Mouse (Mus musculus) midbrain, embryonic 10.5 days (tissue): ENCODE results near the gene Grem1. TPM values are rescaled to one million over a fixed set of nuclear protein-coding genes. Genes with fewer than 3 reads are reported as not detected.

Source experiments
- DNase-seq: peaks from one replicate; pipeline ENCODE4 v3.0.0-alpha.2; 2017; ENCODE audit warnings: low spot score
- H3K27ac ChIP-seq: fragments of 300-500 bp; sonication (generic); replicated peaks from 2 replicates; pipeline ENCODE4 v1.5.1; 2016; ENCODE audit warnings: mild to moderate bottlenecking
- H3K27me3 ChIP-seq: fragments of 300-500 bp; sonication (generic); 2 replicates; pipeline ENCODE4 v1.6.1; 2016; ENCODE audit warnings: low read depth, mild to moderate bottlenecking; ENCODE audit not compliant: poor library complexity, severe bottlenecking
- H3K36me3 ChIP-seq: fragments of 300-500 bp; sonication (generic); 2 replicates; pipeline ENCODE4 v1.6.1; 2016; ENCODE audit warnings: mild to moderate bottlenecking, moderate library complexity
- H3K4me1 ChIP-seq: fragments of 300-500 bp; sonication (generic); 2 replicates; pipeline ENCODE4 v1.6.1; 2016
- H3K4me3 ChIP-seq: fragments of 300-500 bp; sonication (generic); 2 replicates; pipeline ENCODE4 v1.5.1; 2016; ENCODE audit warnings: mild to moderate bottlenecking, moderate library complexity
- H3K9me3 ChIP-seq: fragments of 300-500 bp; sonication (generic); replicated peaks from 2 replicates; pipeline ENCODE4 v1.6.1; 2016; ENCODE audit warnings: mild to moderate bottlenecking
- WGBS: fragments of 180-500 bp; shearing (Covaris S2); methylation state at CpG from one replicate; pipeline ENCODE4 v1.1.7; 2016; 5-methylcytosine and 5-hydroxymethylcytosine counted together
- polyA plus RNA-seq: library from polyadenylated mRNA; unstranded; fragments of >200 nt; fragmentation: Nextera tagmentation; extraction: Ambion mirVana; gene quantifications from 2 replicates; pipeline ENCODE4 v1.2.1, GENCODE M21; 2016

Grem1 gene
- polyA plus RNA-seq, 1 experiment from 2014 or later = 0.30 TPM

- 95% methylated on average over 9 of the region's 9 CpGs for WGBS
- no peak for DNase-seq
- Histone ChIP-seq H3K36me3 (no peaks in the 10 kb centered on the region), H3K4me3 (no peak overlapping the region), H3K4me1 (no peaks in the 10 kb centered on the region), H3K9me3 (no peaks in the 10 kb centered on the region), H3K27me3 (peaks cover 9% of the 10 kb centered on the region), H3K27ac (no peak overlapping the region)
Observed at GRCm38 (mm10) chr2:113749309-113749708, 9.1 kb downstream of the Grem1 start.

DNA sequence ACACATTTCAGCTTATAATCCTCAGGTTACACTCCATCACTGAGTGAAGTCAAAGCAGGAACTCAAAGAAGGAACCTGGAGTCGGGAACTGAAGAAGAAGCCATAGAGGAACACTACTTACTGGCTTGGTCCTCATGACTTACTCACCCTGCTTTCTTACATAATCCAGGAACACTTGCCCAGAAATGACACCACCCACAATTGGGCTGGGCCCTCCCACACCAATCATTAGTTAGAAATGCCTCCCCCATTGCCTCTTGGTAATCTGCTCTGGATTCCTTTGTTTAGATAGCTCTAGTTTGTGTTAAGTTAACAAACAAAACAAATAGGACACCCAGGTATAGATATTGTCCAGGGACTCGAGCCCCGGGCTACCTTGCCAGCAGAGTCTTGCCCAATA lies 29.9 kb downstream of the Grem1 start:
- Histone ChIP-seq H3K9me3 (no peaks in the 10 kb centered on the region), H3K27ac (no peak overlapping the region), H3K27me3 (no peaks in the 10 kb centered on the region), H3K4me1 (0 out of 2 replicates have a peak, but pooled peaks cover 6% of the 10 kb centered on the region), H3K4me3 (no peak overlapping the region), H3K36me3 (no peaks in the 10 kb centered on the region)
- no peak for DNase-seq
- WGBS = 94% methylated on average over 3 of the region's 3 CpGs

DNA sequence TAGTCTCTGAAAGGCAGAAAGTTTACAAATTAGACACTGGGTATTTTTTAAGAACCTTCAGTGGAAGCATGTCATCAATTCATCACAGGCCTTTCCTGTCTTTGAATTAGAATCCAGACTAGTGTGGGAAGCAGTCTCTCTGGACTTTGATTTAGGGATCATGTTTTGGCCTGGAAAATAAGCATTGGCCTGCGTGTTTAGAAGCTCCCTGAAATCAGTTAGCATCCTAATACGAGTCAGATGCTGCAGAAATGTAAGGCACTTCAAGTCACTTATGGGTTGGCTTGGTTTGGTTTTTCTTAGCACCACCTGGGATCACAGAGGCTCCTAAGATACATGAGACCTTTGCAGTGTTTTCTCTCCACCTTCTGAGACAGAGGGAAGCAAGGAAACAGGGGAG lies 43.6 kb downstream of the Grem1 start:
- H3K9me3 ChIP-seq = no peaks in the 10 kb centered on the region
- DNase-seq = no peak
- no peaks in the 10 kb centered on the region for H3K4me1 ChIP-seq
- no peaks in the 10 kb centered on the region for H3K36me3 ChIP-seq
- WGBS = 72% methylated on average over 2 of the region's 2 CpGs
- H3K4me3 ChIP-seq = no peak overlapping the region
- no peak overlapping the region for H3K27ac ChIP-seq
- no peaks in the 10 kb centered on the region for H3K27me3 ChIP-seq

DNA sequence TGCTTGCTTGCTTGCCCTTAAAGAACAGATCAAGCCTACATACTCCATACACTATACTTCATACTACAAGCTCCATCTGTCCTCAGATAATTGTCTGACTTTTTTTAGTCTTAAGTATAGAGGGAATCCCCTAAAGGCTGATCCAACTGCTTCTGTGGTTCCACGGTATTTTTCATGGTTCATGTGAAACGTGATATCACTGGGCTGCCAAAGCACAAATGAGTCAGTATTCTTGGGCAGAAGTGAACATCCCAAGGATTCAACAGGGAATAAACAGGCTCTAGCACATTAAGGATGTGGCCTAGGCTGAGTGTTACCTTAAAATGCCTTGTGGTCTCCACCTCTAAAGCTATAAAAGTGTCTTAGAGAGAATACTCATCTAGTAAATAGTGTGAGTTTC lies 45.0 kb downstream of the Grem1 start:
- H3K27ac ChIP-seq = no peak overlapping the region
- no peaks in the 10 kb centered on the region for H3K4me1 ChIP-seq
- no peak for DNase-seq
- H3K27me3 ChIP-seq = no peaks in the 10 kb centered on the region
- no peak overlapping the region for H3K4me3 ChIP-seq
- 76% methylated on average over 2 of the region's 2 CpGs for WGBS
- H3K36me3 ChIP-seq = no peaks in the 10 kb centered on the region
- no peaks in the 10 kb centered on the region for H3K9me3 ChIP-seq

DNA sequence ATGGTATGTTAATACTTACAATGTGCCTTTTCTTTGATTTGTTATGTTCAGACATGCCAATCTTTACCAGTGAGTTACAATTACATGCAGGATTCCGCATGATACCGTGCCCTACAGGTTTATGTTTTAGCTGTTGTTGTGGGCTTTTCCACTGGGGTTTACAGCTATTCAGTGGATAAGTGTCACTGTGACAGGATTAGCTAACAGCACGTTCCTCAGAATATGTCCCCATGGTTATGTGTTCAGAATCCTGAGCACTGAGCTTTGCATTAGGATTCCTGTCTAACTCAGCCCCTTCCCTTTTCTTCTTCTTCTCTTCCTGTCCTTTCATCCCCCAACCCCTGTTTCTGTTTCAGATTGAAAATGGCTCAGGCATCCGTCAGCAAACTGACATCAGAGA lies 50.9 kb downstream of the Grem1 start:
- WGBS = 72% methylated on average over 4 of the region's 4 CpGs
- no peak for DNase-seq

DNA sequence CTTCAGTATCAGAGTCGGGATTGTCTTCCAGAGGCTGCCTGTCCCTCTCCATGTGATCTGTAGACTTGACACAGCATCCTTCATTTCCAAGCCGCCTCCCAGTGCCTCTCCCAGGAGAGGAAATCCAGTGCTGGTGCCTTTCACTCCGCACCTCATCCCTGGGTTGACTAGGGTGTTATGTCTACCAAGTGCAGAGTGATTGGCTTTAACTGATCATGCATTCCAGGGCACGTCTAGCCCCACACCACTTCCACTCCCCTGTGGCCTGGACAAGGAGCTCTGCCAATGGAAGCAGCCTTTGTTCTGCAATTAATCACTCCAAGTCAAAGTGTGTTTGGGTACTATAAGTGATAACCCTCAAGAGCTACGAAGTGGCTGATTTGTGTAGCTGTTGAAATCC lies 56.9 kb downstream of the Grem1 start:
- no peak for DNase-seq
- Histone ChIP-seq H3K36me3 (no peaks in the 10 kb centered on the region), H3K27ac (no peak overlapping the region), H3K27me3 (no peaks in the 10 kb centered on the region), H3K9me3 (no peaks in the 10 kb centered on the region), H3K4me1 (no peaks in the 10 kb centered on the region), H3K4me3 (no peak overlapping the region)
- 83% methylated on average over 5 of the region's 5 CpGs for WGBS

More for the DNA sequence above, 50.9 kb downstream of the Grem1 start:
- Histone ChIP-seq H3K36me3 (no peaks in the 10 kb centered on the region), H3K27me3 (no peaks in the 10 kb centered on the region), H3K27ac (no peak overlapping the region), H3K9me3 (no peaks in the 10 kb centered on the region), H3K4me3 (no peak overlapping the region), H3K4me1 (peaks cover 4% of the 10 kb centered on the region; the same call in 1 of the 2 replicates)

DNA sequence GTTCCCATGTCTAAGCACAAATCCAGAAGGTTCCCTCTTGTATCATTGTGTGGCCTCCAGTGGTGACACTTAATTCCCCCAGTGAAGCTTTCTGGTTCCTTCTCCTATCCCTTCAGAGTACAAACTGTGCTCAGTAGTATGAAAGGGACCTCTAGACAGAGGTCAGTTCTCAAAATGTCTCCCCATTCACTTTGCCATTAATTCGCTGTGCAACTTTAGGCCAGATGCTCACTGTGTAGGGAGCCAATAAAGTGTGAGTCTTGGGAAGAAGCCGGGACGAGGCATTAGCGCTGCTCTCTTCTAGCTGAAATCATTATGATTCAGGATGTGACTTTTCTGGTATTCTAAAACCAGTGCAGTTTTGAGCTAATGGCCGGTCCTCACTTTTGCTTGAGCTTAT lies 61.8 kb downstream of the Grem1 start:
- Histone ChIP-seq H3K36me3 (no peaks in the 10 kb centered on the region), H3K9me3 (no peaks in the 10 kb centered on the region), H3K4me1 (no peaks in the 10 kb centered on the region), H3K4me3 (no peak overlapping the region), H3K27me3 (no peaks in the 10 kb centered on the region), H3K27ac (no peak overlapping the region)
- 92% methylated on average over 5 of the region's 5 CpGs for WGBS
- no peak for DNase-seq

- H3K9me3 ChIP-seq = no peaks in the 10 kb centered on the region
- no peak for DNase-seq
- H3K36me3 ChIP-seq = no peaks in the 10 kb centered on the region
- no peak overlapping the region for H3K4me3 ChIP-seq
- H3K4me1 ChIP-seq = no peaks in the 10 kb centered on the region
- 87% methylated on average over 3 of the region's 3 CpGs for WGBS
- no peak overlapping the region for H3K27ac ChIP-seq
- no peaks in the 10 kb centered on the region for H3K27me3 ChIP-seq
Observed at GRCm38 (mm10) chr2:113696222-113696621, 62.2 kb downstream of the Grem1 start.

Other genes starting within 250 kb of the Grem1 start
- 21.5 and 37.9 TPM in 2 replicates for gene Scg5, start 70.5 kb upstream of the Grem1 start, polyA plus RNA-seq
- gene Arhgap11a, start 90.0 kb upstream of the Grem1 start, polyA plus RNA-seq = 31.3 and 38.6 TPM in 2 replicates